Mouse (Mus musculus): ENCODE results near the gene Ribc1. TPM values are rescaled to one million over a fixed set of nuclear protein-coding genes. Genes with fewer than 3 reads are reported as not detected.

Gene Ribc1
- total RNA-seq (2017) = 1.8 and 1.9 TPM in 2 replicates

DNA sequence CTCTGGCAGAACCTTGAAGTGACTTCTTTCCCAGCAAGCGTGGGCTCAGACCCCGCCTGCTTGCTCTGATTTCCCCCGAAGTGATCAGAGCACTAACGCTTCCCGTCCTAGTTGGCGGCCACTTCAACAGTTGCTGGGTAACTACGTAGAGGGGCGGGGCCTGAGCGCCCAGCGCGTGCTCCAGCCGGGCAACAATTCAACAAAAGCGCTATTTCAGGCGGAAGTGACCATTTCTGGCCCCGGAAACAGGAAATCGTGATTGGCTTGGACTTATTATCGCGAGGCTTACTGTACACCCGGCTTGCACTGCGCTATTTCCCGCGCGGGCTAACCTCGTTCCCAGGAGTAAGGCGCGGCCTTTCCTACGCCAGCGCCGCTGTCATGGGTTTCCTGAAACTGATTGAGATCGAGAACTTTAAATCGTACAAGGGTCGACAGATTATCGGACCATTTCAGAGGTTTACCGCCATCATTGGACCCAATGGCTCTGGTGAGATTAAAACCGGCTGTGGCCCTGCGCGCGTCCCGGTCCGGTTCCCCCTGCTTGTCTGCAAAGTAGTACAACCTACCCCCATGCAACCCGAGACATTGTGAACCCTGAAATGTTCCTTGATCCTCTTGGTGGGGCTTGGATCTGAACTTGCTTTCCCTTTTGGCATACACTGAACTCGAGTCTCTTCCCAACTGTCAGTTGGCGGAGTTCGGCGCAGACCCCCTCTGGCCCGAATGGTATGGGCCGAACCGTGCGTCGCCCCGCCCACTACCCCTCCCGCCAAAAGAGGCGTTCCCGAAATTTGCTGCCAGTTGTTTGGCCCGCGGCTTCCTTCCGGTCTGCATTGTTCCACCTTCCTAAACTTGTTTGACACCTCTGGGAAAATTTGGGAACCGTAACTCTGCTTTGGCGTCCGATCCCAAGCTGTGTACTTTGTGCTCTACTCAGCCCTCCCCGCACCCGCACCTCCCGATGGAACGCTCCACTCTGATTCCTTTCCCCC, at the start of gene Ribc1, which contains the start of gene Smc1a:
TSS of gene Ribc1 (minus strand) at position 145 of the 995 bp plus-strand sequence.
TSS of gene Smc1a (plus strand) at position 278 of the 995 bp plus-strand sequence.
- peak; percentile 91 to 94 for ATAC-seq (replicated peaks in 1 of 2; ENCODE audit: insufficient read depth in 1 of 2, low FRiP score in 2 of 2, low TSS enrichment in 1 of 2, low read depth in 1 of 2, poor library complexity in 2 of 2, severe bottlenecking in 2 of 2)

DNA sequence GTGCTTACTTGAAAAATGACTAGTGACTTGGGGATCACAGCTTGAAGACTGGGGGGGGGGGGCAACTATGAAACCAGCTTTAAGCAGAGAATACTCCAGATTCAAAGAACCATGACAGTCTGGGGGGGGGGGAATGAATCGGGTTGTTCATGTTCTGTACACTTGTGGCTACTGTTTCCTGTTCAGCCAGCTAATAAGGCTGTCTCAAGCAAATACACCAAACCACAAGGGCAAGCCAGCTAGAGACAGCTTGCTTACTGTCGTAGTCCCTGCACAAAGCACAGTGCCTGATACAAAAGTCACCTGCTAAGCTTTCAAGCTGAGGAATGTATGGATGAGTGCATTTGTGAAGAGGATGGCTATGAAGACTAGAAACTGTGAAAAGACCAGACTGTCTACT, 49.6 kb upstream of the Ribc1 start:
- ATAC-seq (replicated peaks in 1 of 2; ENCODE audit: insufficient read depth in 1 of 2, low FRiP score in 2 of 2, low TSS enrichment in 1 of 2, low read depth in 1 of 2, poor library complexity in 2 of 2, severe bottlenecking in 2 of 2) = peak; percentile 68 to 75; a peak in 3 of 4 replicates

DNA sequence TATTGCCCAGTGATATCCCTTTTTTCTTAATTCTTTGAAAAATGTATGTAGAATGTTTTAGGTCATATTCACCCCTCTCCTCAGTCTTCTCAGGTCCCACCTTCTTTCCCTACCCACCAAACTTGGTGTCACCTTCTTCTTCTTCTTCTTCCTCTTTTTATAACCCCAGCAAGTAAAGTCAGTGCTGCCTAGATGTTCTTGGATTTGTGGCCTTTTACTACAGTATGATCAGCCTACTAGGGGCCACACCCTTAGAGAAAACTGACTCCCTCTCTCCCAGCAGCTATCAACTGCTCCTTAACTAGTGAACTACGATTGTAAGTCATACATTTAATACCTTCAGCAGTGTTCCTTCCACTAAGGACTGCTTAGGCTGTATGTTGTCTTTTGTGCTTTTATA, 38.0 kb upstream of the Ribc1 start:
- ATAC-seq (replicated peaks in 1 of 2; ENCODE audit: insufficient read depth in 1 of 2, low FRiP score in 2 of 2, low TSS enrichment in 1 of 2, low read depth in 1 of 2, poor library complexity in 2 of 2, severe bottlenecking in 2 of 2) = no peak

DNA sequence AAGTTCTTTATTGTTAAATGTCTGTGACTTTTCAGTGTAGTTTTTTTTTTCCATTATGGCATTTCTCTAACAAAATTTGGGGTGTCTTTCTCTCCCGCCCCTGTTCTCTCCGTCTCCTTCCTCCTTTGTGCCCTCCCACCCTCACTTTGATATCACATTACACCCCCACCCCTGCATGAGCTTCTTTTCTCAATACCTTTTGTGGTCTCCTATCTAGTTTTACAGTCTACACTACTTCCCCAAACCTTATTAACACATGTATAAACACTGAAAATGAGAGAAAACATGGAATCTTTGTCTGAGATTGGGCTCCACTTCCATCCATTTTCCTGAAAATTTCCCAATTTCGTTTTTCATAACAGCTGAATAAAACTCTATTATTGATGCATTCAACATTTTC, 36.5 kb upstream of the Ribc1 start:
- ATAC-seq (replicated peaks in 1 of 2; ENCODE audit: insufficient read depth in 1 of 2, low FRiP score in 2 of 2, low TSS enrichment in 1 of 2, low read depth in 1 of 2, poor library complexity in 2 of 2, severe bottlenecking in 2 of 2) = no peak

DNA sequence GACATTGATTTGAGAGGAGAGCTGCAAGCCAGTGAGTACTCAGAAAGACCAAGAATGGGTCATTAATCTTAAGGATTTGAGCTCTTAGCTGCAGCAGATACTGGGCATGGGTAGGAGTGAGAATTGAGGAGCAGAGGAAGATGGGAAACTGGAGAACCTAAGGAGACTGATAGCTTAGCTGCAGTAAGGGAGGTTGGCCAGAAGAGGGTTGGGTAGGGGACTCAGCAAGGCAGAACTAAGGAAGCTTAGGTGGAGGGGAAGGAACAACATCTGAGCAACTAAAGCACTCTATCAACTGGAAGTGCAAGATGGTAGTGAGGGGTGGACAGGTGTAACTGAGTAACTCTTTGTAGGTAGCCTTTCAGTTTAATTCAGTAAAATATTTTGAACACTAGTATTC, 31.1 kb upstream of the Ribc1 start:
- ATAC-seq (replicated peaks in 1 of 2; ENCODE audit: insufficient read depth in 1 of 2, low FRiP score in 2 of 2, low TSS enrichment in 1 of 2, low read depth in 1 of 2, poor library complexity in 2 of 2, severe bottlenecking in 2 of 2) = no peak

DNA sequence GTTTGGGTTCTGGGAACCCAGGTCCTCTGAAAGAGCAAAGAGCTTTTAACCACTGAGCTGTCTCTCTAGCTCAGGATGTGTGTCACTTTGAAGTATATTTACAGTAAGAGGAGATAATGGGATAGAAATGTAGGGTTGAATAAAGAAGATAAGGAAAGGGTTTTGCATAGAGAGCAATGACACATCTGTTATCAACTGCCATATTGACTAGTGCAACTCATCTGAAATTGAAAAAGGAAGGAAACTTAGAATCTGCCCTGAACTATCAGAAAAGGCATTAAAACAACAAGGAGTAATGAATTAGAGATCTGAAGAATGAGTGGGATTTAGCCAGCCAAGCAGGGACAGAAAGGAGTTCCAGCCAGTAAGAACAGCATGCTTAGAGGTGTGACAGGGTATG, 23.8 kb upstream of the Ribc1 start:
- no peak for ATAC-seq (replicated peaks in 1 of 2; ENCODE audit: insufficient read depth in 1 of 2, low FRiP score in 2 of 2, low TSS enrichment in 1 of 2, low read depth in 1 of 2, poor library complexity in 2 of 2, severe bottlenecking in 2 of 2)

DNA sequence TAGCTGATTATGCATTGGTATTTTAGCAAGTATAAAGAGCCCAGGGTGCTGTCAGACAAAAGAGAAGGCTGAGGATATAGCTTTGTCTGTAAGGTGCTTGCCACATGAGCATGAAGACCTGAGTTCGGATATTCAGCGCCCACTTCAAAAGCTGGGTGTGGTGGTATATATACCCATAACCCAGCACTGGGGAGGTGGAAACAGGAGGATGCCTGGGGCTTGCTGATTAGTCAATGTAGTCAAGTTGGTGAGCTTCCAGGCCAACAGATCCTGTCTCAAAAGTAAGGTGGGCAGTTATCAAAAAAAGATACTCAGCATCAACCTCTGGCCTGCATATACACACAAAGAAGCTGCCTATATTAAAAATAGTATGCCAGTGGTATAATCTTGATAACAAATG, 3.2 kb upstream of the Ribc1 start:
- no peak for ATAC-seq (replicated peaks in 1 of 2; ENCODE audit: insufficient read depth in 1 of 2, low FRiP score in 2 of 2, low TSS enrichment in 1 of 2, low read depth in 1 of 2, poor library complexity in 2 of 2, severe bottlenecking in 2 of 2)

DNA sequence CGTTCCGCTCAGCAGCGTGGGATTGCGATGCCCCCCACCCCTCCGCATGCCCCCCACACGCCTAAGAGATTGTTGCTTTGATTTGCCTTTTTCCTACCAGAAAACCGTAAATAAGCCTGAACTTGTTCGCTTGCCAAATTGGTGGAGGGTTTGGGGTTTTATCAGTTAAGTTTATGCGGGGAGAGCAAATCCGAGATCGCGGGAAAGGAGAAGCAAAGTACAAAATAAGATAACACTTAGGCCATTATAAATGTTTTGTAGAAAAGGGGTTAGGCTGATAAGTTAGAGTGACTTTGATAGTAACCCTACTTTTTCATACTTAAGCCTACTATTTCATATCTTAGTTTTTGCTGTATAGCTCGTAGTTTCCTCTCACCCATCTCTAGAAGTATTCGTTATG, 1.1 kb upstream of the Ribc1 start:
- ATAC-seq (replicated peaks in 1 of 2; ENCODE audit: insufficient read depth in 1 of 2, low FRiP score in 2 of 2, low TSS enrichment in 1 of 2, low read depth in 1 of 2, poor library complexity in 2 of 2, severe bottlenecking in 2 of 2) = no peak

DNA sequence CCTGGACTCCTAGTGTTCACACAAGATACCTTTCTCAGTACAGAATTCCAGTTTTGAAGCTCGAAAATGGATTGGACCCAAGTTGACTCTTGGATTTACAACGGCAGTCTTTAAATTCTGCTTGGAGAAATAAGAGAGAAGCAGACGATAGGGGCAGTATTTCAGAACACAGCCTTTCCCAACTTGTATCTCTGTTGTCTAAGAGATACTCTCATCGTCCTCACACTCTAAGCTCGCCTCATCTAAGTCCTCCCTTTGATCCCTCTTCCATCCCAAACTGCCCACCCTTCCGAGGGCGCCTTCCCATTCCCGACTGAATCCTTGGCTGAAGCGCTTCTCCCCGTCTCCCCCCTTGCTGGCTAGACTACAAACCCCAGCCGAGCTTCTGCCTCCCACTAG, 344 bp downstream of the Ribc1 start:
- 0 out of 4 replicates have a peak, but pooled peaks of 1 of the 2 experiments have one; percentile 6 for ATAC-seq (replicated peaks in 1 of 2; ENCODE audit: insufficient read depth in 1 of 2, low FRiP score in 2 of 2, low TSS enrichment in 1 of 2, low read depth in 1 of 2, poor library complexity in 2 of 2, severe bottlenecking in 2 of 2)

DNA sequence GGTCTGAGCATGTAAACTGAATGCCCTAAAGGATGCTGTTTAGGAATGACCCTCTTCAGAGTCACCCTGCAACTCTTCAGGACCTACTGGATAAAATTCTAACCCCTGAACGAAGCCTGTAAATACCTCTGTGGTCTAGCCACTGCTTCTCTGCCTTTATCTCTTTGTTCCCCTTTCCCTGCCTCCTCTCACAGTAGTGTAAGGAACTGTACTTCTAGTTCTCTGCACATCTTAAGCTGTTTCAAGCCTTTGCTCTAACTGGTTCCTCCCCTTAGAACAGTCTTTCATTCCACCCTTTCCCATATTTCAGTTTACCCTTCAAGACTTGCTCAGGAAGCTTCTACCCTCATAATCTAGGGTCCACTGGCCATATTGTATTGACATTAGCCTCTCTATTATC, 8.2 kb downstream of the Ribc1 start:
- no peak for ATAC-seq (replicated peaks in 1 of 2; ENCODE audit: insufficient read depth in 1 of 2, low FRiP score in 2 of 2, low TSS enrichment in 1 of 2, low read depth in 1 of 2, poor library complexity in 2 of 2, severe bottlenecking in 2 of 2)

DNA sequence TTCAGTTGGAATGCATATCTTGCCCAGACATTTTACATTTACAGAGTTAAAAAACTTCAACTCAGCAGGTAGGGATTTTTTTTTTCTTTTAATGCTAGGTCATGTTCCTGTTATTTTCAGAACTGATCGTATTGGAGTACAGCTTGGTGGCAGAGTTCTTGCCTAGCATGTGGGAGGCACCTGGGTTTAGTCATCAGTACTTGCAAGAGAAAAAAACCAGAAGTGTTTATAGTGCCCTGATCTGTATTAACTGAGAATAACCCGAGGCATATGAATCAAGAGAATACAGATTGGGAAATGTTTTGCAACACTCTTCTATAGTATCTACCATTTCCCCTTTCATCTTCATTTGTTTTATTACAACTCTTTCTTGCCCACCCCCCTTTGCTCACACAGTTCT, 13.2 kb downstream of the Ribc1 start:
- ATAC-seq (replicated peaks in 1 of 2; ENCODE audit: insufficient read depth in 1 of 2, low FRiP score in 2 of 2, low TSS enrichment in 1 of 2, low read depth in 1 of 2, poor library complexity in 2 of 2, severe bottlenecking in 2 of 2) = peak in 1 of 2 experiments; percentile 51; a peak in 1 of 4 replicates

DNA sequence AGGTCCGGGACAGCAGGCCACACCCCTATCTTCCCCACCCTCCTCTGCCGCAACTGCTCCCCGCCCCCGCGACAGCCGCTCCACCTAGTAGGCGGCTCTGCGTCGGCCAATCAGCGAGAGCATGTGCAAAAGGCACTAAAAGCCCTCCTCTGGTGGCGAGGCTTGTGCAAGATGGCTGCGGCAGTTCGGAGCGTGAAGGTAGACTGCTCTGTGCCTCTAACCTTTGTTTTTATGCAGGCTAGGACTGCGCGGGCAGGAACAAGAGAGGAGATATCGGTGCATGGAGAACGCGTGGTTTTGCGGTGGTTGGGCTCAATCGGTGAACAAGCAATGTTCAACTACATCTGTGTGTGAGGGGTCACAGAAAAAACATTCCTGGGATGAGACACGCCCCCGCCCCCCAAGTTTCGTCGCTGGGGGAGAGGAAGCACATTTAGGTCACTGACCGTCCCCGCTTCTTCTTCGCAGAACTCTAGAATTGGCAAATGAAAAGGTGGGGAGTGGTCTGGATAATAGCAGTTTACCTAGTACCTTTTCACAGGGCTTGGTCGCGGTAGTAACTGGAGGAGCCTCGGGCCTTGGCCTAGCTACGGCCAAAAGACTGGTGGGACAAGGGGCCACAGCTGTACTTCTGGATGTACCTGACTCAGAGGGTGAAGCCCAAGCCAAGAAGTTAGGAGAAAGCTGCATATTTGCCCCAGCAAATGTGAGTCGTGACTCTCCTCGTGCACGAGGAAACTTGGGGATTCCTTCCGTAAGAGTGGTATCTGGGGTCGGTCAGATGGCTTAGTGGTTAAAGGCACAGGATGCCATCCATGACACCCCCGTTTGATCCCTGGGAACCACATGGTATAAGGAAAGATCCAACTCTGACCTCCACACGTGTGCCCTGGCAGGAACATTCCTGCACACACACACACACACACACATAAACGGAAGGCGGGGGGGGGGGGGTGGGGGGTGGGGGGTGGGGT, 14.1 kb downstream of the Ribc1 start, which contains the start of gene Hsd17b10:
TSS of gene Hsd17b10 (plus strand) at position 109 of the 974 bp plus-strand sequence.
- peak; percentile 100 for ATAC-seq (replicated peaks in 1 of 2; ENCODE audit: insufficient read depth in 1 of 2, low FRiP score in 2 of 2, low TSS enrichment in 1 of 2, low read depth in 1 of 2, poor library complexity in 2 of 2, severe bottlenecking in 2 of 2)

DNA sequence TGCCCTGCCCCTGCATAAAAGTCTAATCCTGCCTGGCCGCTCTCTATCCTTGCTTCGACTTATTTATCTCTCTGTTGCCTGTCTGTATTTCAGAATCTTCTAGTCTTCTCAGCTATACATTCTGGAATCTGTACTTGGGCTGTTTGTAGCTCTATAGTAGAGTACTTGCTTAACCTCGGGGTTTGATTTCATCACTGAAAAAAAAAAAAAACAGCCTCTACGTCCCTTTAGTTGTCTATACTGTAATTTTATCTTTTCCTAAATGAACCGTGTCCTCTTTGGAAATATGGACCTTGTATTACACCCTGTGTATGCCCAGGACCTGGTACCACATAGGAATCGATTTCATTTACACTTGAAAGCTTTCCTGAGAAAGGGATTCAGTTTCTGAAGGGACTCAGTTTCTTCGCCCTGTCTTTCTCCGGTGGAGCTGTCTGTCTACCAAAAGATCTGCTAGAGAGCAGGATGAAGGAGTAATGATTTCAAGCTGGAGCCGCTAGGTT, 14.9 kb downstream of the Ribc1 start:
- no peak for ATAC-seq (replicated peaks in 1 of 2; ENCODE audit: insufficient read depth in 1 of 2, low FRiP score in 2 of 2, low TSS enrichment in 1 of 2, low read depth in 1 of 2, poor library complexity in 2 of 2, severe bottlenecking in 2 of 2)

DNA sequence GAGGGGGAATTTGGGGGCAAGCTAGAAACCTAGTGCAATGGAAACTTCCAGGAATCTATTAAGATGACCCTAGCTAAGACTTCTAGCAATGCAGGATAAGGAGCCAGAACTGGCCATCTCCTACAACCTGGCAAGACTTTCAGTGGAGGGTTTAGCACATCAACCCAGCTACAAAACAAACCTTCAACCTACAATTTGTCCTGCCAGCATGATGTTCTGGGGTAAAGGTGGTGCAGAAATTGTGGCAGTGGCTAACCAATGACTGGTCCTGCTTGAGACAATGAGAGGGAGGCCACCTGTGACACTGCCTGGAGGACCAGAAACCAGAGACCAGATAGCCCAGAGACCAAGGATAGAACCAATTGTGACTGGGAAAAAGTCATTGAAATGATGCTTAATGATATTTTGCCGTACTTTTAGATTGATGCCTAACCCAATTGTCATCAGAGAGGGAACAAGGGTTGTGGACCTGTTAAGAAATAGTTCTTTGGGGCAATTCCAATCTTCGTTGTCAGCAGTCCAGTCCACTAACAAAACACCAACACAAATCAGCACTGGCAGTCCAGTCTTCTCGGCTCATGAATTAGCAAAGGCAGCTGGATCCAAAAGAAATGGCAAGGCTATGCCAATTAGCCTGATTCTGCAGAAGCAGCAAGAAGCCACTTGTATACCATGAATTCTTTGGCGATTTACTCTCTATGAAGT, 16.9 kb downstream of the Ribc1 start:
- ATAC-seq (replicated peaks in 1 of 2; ENCODE audit: insufficient read depth in 1 of 2, low FRiP score in 2 of 2, low TSS enrichment in 1 of 2, low read depth in 1 of 2, poor library complexity in 2 of 2, severe bottlenecking in 2 of 2) = no peak

Data from hematopoietic stem cell, adult 5-6 weeks (primary cell).